Mouse (Mus musculus) G1E (cell line): ENCODE measurements around the gene Esyt3.

Source experiments
- CTCF ChIP-seq: IDR thresholded peaks from 2 replicates; pipeline ENCODE4 v1.5.1; 2012; ENCODE audit warnings: low read depth, low read length, inconsistent platforms, mixed read lengths
- GATA1 ChIP-seq: IDR thresholded peaks from 2 replicates; pipeline ENCODE4 v1.6.1; 2012; ENCODE audit warnings: borderline replicate concordance, low read length, inconsistent platforms, mixed read lengths
- POLR2AphosphoS5 ChIP-seq: IDR thresholded peaks from 2 replicates; pipeline ENCODE4 v1.6.1; 2012; ENCODE audit warnings: low read depth, low read length, inconsistent platforms; ENCODE audit not compliant: insufficient replicate concordance
- TAL1 ChIP-seq: conservative IDR thresholded peaks from 2 replicates; pipeline ENCODE4 v1.6.1; 2012; ENCODE audit warnings: low read depth, low read length, inconsistent platforms, mixed read lengths

DNA sequence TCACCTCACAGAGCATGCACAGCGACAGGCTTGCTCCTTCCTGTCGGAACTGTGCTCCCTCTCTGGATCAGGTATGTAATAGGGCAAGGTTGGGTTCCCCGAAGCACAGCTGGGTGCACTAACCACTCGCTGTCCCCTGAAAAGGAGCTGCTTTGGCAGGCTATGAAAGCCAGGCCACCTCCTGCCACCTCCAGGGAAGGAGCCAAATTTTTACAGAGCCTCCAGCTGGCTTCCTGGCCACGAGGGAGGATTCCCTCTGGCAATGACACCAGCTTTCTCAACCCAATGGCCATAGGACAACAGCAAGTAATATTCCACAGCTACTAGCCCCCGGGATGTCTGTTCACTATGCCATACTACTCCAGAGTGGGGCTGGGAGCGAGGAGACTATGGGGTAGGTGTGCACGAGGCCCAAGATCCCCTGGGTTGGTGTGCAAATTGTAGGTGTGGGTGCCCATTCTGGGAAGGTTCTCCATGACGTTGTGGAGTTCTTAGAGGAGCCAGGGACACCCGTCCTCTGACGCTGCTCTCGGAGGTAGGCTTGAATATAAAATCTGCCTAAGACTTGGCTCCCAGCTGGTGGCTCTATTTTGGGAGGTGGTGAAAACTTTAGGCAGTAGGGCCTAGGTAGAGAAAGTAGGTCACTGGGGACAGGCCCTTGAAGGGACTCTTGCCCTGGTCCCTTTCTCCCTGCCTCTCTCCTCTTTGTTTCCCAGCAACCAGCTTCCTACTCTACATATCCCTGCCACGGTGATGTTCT lies 38.9 kb upstream of the Esyt3 start:
- TF ChIP-seq CTCF, result no peak
- TF ChIP-seq TAL1, result no peak
- TF ChIP-seq GATA1, result no peak
- no peak for TF ChIP-seq POLR2AphosphoS5
